Mouse (Mus musculus): ENCODE measurements around the gene Slc48a1. TPM values are rescaled to one million over a fixed set of nuclear protein-coding genes. Genes with fewer than 3 reads are reported as not detected.
A peak's percentile ranks its signal among the peaks of the same experiment; 100 is the strongest.

Gene Slc48a1
- polyA plus RNA-seq, 1 experiment from 2014 or later, result 33.6 TPM

DNA sequence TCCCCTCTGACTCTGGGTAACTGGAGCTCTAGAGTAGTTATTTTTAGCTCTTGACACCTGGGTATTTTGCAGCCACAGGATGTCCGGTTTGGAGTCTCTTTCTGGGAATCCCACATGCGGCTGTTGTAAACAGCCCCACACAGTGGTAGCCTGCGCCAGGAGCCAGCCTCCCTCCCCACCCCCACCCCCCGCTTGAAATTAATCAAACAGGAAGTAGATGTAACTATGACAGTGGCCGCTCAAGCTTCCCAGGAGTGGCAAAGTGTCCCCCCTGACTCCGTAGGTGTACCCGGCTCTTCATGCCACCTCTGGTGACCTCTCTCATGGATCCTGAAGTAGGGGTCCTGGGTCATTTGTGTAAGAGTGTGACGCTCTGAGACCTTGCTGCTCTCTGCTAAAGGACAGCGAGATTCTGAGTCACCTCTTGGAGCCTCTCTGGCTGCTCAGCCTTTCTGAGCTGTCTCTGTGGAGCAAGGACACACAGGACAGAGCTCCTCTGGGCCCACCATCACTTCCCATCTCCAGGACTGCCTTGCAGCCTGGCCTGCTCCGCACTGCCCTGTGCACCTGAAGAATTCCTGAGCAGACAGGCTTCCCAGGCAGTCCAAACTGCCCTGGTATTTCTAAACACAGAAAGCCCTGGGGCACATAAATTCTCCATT, 43.1 kb downstream of the Slc48a1 start:
- 63% methylated on average over 10 of the region's 10 CpGs for WGBS
- DNase-seq (ENCODE audit: low spot score, missing footprints) (no peak), ATAC-seq (ENCODE audit: low FRiP score) (no peak)
- no peak overlapping the region for H3K4me2 ChIP-seq
- no peaks in the 10 kb centered on the region for H3K36me3 ChIP-seq (ENCODE audit: control insufficient read depth, insufficient read depth, low read length)
- H3K9me3 ChIP-seq (ENCODE audit: control insufficient read depth, low read length), result no peaks in the 10 kb centered on the region
- no peak overlapping the region for H3K9ac ChIP-seq (ENCODE audit: low read length)
- no peak overlapping the region for H3K27ac ChIP-seq (ENCODE audit: low read depth, low read length)
- H3K4me1 ChIP-seq (ENCODE audit: control insufficient read depth, insufficient read depth, low read length), result peaks cover 20% of the 10 kb centered on the region
- H3K4me3 ChIP-seq (ENCODE audit: low read depth, low read length), result no peak overlapping the region
- H3K27me3 ChIP-seq (ENCODE audit: control insufficient read depth, insufficient read depth, low read length), result no peaks in the 10 kb centered on the region; the same call in 1 of the 2 replicates

DNA sequence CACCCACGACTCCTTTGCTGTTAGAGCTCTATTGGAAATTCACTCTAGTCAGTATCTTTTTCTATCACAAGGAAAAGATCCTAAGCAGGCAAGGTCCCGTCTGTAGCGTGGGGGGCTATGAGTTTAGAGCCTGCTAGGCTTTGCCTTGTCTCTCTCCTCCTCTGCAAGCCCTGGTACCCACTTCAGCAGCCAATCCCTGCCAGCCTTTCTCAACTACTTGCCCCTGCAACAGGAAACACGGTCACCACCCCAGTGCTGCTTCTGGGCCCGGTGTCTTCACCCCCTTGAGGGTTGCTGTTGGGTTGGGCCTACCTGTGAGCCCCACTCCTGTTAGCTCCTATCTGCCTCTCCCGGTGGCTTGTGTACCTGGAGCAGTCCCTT, 43.7 kb downstream of the Slc48a1 start:
- H3K36me3 ChIP-seq (ENCODE audit: control insufficient read depth, insufficient read depth, low read length), result no peaks in the 10 kb centered on the region
- no peak overlapping the region for H3K4me3 ChIP-seq (ENCODE audit: low read depth, low read length)
- no peak for ATAC-seq (ENCODE audit: low FRiP score)
- WGBS, result 84% methylated on average over 6 of the region's 6 CpGs
- no peak overlapping the region for H3K9ac ChIP-seq (ENCODE audit: low read length)
- H3K9me3 ChIP-seq (ENCODE audit: control insufficient read depth, low read length), result no peaks in the 10 kb centered on the region
- DNase-seq (ENCODE audit: low spot score, missing footprints), result no peak
- H3K4me1 ChIP-seq (ENCODE audit: control insufficient read depth, insufficient read depth, low read length), result peaks cover 21% of the 10 kb centered on the region
- no peak overlapping the region for H3K27ac ChIP-seq (ENCODE audit: low read depth, low read length)
- H3K4me2 ChIP-seq, result no peak overlapping the region
- no peaks in the 10 kb centered on the region; the same call in 1 of the 2 replicates for H3K27me3 ChIP-seq (ENCODE audit: control insufficient read depth, insufficient read depth, low read length)

DNA sequence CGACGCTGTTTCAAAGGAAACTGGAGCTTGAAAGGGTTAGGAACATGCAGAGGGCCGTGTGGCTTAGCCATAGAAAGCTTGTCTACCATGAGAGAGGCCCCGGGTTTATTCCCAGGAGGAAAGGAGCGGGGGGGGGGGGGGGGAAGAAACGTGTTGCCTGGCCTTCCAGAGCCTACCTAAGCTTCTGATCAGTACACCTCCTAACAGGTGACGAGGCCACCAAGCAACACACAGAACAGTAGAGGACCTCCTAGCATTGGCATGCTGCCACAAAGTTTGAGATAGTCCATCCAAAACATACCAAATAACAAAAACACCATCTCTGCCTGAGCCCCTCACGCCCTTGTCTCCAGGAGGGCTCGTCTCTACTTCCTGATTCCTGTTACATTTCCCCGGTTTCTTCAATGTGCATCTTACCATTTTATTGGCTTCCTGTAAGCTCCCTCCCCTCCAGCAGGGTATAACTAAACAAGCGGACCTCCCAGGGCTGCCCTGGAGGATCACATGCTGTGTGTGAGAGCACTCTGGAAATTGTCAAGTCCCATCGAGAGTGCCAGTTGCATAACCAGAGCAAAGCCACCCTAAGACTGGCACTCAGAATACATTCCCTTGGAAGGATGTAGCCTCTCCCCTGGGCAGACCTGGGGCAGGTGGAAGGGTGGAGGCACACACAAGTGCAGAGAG, 44.4 kb downstream of the Slc48a1 start:
- Histone ChIP-seq H3K9ac (ENCODE audit: low read length) (no peak overlapping the region), H3K27me3 (ENCODE audit: control insufficient read depth, insufficient read depth, low read length) (no peaks in the 10 kb centered on the region; the same call in 1 of the 2 replicates), H3K4me2 (no peak overlapping the region), H3K9me3 (ENCODE audit: control insufficient read depth, low read length) (no peaks in the 10 kb centered on the region), H3K27ac (ENCODE audit: low read depth, low read length) (no peak overlapping the region), H3K4me3 (ENCODE audit: low read depth, low read length) (no peak overlapping the region), H3K4me1 (ENCODE audit: control insufficient read depth, insufficient read depth, low read length) (peaks cover 21% of the 10 kb centered on the region), H3K36me3 (ENCODE audit: control insufficient read depth, insufficient read depth, low read length) (no peaks in the 10 kb centered on the region)
- DNase-seq (ENCODE audit: low spot score, missing footprints), result no peak
- ATAC-seq (ENCODE audit: low FRiP score), result no peak
- 59% methylated on average over 10 of the region's 12 CpGs for WGBS

DNA sequence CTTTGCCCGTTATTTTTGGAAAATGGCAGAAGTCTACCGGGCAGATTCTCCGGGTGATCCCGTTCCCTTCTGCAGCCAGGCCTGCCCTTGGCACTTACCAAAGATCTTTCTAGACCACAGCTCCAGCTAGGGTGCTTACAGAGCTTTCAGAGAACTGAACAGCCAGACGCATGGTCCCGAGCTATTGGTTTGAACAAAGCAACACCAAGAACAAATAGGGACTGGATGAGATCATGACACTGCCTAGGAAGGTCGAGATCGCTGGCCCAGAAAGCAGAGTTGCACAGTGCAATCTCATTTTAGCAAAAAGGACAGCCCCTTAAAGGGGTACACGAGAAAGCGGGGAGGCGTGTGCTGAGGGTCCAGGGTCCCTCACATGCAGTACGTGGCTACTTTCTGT, 45.2 kb downstream of the Slc48a1 start:
- Histone ChIP-seq H3K9me3 (ENCODE audit: control insufficient read depth, low read length) (no peaks in the 10 kb centered on the region), H3K9ac (ENCODE audit: low read length) (no peak overlapping the region), H3K36me3 (ENCODE audit: control insufficient read depth, insufficient read depth, low read length) (no peaks in the 10 kb centered on the region), H3K4me3 (ENCODE audit: low read depth, low read length) (no peak overlapping the region), H3K4me1 (ENCODE audit: control insufficient read depth, insufficient read depth, low read length) (peaks cover 24% of the 10 kb centered on the region), H3K27me3 (ENCODE audit: control insufficient read depth, insufficient read depth, low read length) (no peaks in the 10 kb centered on the region; the same call in 1 of the 2 replicates), H3K27ac (ENCODE audit: low read depth, low read length) (no peak overlapping the region), H3K4me2 (no peak overlapping the region)
- DNase-seq (ENCODE audit: low spot score, missing footprints), result no peak
- no peak for ATAC-seq (ENCODE audit: low FRiP score)
- 77% methylated on average over 12 of the region's 12 CpGs for WGBS

DNA sequence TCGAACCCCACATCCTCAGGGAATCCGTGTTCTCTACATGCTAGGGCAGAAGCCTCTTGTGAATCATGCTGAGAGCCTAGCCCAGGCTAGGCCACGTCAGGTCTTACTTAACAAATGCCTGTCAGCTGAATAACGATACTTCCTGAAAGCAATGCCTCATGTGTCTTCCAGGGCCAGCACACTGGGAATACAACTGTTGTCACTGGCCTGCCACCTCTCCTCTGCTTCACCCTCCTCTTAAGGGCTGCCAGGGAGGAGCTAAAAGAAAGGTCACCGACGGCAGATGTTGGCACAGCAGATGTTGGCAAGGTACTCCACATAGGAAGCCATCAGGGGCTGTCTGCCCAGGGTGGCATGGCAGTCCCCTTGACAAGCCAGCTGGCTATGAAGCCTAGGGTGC, 45.7 kb downstream of the Slc48a1 start:
- ATAC-seq (ENCODE audit: low FRiP score) (no peak), DNase-seq (ENCODE audit: low spot score, missing footprints) (no peak)
- peaks cover 29% of the 10 kb centered on the region for H3K4me1 ChIP-seq (ENCODE audit: control insufficient read depth, insufficient read depth, low read length)
- no peaks in the 10 kb centered on the region for H3K36me3 ChIP-seq (ENCODE audit: control insufficient read depth, insufficient read depth, low read length)
- H3K9me3 ChIP-seq (ENCODE audit: control insufficient read depth, low read length), result no peaks in the 10 kb centered on the region
- no peak overlapping the region for H3K4me3 ChIP-seq (ENCODE audit: low read depth, low read length)
- H3K9ac ChIP-seq (ENCODE audit: low read length), result no peak overlapping the region
- H3K27me3 ChIP-seq (ENCODE audit: control insufficient read depth, insufficient read depth, low read length), result no peaks in the 10 kb centered on the region; the same call in 1 of the 2 replicates
- no peak overlapping the region for H3K27ac ChIP-seq (ENCODE audit: low read depth, low read length)
- no peak overlapping the region for H3K4me2 ChIP-seq
- WGBS, result 90% methylated on average over 6 of the region's 6 CpGs

DNA sequence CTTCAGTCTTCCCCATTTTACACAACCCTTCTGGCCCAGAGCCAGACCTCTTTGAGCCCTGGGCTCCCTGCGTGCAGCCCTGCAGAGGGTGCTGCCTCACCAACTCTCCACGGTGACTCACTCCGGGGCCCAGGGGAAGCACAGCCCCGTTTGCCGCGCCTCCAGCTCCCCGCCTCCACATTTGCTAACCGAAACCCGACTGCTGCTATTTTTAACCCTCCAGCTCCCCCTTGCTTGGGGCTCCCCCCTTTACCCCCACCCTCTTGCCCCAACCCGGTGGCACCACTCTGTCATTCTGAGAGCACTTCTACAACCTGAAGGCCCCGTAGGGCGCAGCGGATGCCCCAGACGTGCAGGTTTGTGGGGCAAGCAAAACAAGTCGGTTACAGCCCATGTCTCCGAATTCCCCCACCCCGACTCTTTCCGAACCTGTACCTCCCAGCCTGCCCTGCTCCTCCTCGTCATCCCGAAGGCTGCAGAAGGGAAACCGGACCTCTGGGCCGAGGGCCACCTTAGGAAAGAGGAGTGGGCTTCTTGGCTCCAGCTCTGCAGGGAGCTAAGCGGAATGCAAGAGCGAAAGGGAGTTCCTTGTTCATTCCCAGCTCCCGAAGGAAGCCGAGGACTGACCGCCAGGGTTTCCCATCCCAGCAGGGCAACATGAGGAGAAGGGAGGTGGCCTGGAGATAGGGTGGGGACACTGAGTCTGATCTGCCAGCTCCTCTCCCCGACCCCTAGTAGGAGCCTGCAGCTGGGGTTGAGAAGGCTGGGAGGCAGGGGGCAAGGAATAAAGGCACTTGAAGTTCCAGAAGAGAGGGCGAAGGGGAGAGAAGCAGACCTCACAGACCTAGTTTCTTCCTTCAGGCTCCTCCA, 47.0 kb downstream of the Slc48a1 start:
- peak overlapping the region; percentile 40 for H3K9ac ChIP-seq (ENCODE audit: low read length)
- no peaks in the 10 kb centered on the region; the same call in 1 of the 2 replicates for H3K27me3 ChIP-seq (ENCODE audit: control insufficient read depth, insufficient read depth, low read length)
- H3K27ac ChIP-seq (ENCODE audit: low read depth, low read length), result no peak overlapping the region; the same call in 1 of the 2 replicates
- H3K4me1 ChIP-seq (ENCODE audit: control insufficient read depth, insufficient read depth, low read length), result peaks cover 38% of the 10 kb centered on the region
- WGBS, result 10% methylated on average over 29 of the region's 29 CpGs
- DNase-seq (ENCODE audit: low spot score, missing footprints) (peak; percentile 92), ATAC-seq (ENCODE audit: low FRiP score) (no peak)
- peak overlapping the region; percentile 31 for H3K4me2 ChIP-seq
- no peaks in the 10 kb centered on the region for H3K36me3 ChIP-seq (ENCODE audit: control insufficient read depth, insufficient read depth, low read length)
- H3K9me3 ChIP-seq (ENCODE audit: control insufficient read depth, low read length), result no peaks in the 10 kb centered on the region
- H3K4me3 ChIP-seq (ENCODE audit: low read depth, low read length), result no peak overlapping the region

DNA sequence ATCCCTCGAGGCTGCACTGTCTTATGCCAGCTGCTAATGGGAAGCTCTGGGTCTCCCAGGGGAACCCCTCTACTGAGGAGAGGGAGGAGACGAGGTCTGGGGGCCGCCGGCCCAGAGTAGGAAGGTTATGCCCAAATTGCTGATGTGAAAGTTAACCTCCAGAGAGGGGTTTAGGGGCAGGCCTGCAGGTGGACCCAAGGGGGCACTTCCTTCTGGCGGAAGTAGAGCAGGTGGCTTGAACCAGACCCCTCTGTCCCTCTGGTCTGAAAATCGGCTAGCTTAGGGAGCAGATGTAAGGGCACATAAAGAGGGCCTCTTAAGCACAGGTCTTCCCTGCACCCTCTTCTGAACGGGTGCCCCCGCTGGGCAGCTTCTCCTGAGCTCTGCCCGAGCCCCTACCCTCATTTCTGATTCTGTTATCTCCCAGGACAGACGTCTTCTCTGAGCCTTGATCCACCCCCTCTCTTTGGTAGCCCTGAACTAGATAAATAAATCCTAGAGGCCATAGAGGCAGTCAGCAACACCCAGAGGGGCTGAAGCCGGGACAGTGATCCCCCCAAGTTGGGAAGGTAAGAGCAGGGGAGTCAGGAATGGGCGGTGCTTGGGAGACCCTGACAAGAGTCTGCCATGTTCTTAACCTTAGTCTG, 47.7 kb downstream of the Slc48a1 start:
- Histone ChIP-seq H3K4me2 (no peak overlapping the region), H3K27me3 (ENCODE audit: control insufficient read depth, insufficient read depth, low read length) (no peaks in the 10 kb centered on the region; the same call in 1 of the 2 replicates), H3K9me3 (ENCODE audit: control insufficient read depth, low read length) (no peaks in the 10 kb centered on the region), H3K9ac (ENCODE audit: low read length) (peak overlapping the region; percentile 40), H3K27ac (ENCODE audit: low read depth, low read length) (no peak overlapping the region; the same call in 1 of the 2 replicates), H3K4me3 (ENCODE audit: low read depth, low read length) (no peak overlapping the region), H3K4me1 (ENCODE audit: control insufficient read depth, insufficient read depth, low read length) (peaks cover 43% of the 10 kb centered on the region), H3K36me3 (ENCODE audit: control insufficient read depth, insufficient read depth, low read length) (no peaks in the 10 kb centered on the region)
- no peak for DNase-seq (ENCODE audit: low spot score, missing footprints)
- WGBS, result 41% methylated on average over 12 of the region's 12 CpGs
- ATAC-seq (ENCODE audit: low FRiP score), result no peak

DNA sequence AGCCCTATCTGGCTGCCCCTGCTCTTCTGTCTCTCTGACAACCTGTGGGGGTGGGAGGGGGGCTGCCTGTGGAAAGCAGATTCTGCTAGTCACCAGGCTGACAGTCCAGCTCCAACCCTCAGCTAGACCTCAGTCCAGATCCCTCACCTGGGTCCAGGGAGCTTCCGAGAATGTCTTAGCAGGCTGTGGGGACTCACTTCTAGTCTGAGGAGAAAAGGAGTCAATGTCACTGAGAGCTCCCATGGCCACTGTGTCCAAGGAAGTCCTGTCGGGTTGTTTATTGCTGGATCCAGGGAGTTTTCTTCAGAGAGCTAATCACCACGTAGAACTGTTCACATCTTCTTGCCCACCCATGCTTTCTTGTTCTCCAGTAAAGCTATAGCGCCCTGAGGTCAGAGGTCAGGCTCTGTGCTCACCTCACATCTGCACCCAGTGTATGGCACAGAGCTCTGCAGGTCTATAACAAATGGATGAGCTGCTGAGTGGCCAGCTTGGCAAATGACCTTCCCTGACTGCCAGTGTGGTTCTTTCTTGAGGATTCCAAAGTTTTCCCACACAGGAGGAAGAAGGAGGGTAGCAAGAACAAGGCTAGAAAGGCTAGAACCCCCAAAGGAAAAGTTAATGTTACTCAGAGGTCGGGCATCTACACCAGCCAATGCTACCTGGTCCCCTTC, 48.4 kb downstream of the Slc48a1 start:
- no peaks in the 10 kb centered on the region for H3K36me3 ChIP-seq (ENCODE audit: control insufficient read depth, insufficient read depth, low read length)
- DNase-seq (ENCODE audit: low spot score, missing footprints) (no peak), ATAC-seq (ENCODE audit: low FRiP score) (no peak)
- peaks cover 43% of the 10 kb centered on the region for H3K4me1 ChIP-seq (ENCODE audit: control insufficient read depth, insufficient read depth, low read length)
- H3K4me2 ChIP-seq, result no peak overlapping the region
- no peaks in the 10 kb centered on the region for H3K9me3 ChIP-seq (ENCODE audit: control insufficient read depth, low read length)
- WGBS, result 71% methylated on average over 5 of the region's 5 CpGs
- H3K9ac ChIP-seq (ENCODE audit: low read length), result no peak overlapping the region; the same call in 1 of the 2 replicates
- no peak overlapping the region for H3K4me3 ChIP-seq (ENCODE audit: low read depth, low read length)
- H3K27ac ChIP-seq (ENCODE audit: low read depth, low read length), result no peak overlapping the region
- no peaks in the 10 kb centered on the region; the same call in 1 of the 2 replicates for H3K27me3 ChIP-seq (ENCODE audit: control insufficient read depth, insufficient read depth, low read length)
